Mouse (Mus musculus): ENCODE data around the gene Cox4i2.
A peak's percentile ranks its signal among the peaks of the same experiment; 100 is the strongest.

The Cox4i2 gene

GRCm38 (mm10) chr2:152753944-152754711 is at the start of gene Cox4i2:
Cox4i2 (plus strand) TSS chr2:152754173.
- no peak for DNase-seq

DNA sequence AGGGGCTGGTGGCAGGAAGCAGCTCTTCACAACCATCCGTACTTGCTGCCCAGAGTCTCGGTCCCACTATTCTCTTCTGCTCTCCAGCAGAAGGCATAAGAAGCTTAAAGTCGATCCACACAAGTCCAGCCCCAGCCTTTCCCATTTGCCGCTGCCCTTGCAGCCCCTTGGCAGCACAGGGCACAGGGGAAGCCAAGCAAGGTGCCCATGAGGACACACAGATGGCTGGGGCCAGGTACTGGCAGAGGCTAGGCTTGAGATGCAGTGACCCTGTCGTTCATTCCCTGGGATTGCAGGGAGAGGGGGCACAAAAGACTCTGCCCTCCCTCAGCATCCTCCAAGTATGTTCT is 49.7 kb upstream of the Cox4i2 start:
- DNase-seq: peak; percentile 71

DNA sequence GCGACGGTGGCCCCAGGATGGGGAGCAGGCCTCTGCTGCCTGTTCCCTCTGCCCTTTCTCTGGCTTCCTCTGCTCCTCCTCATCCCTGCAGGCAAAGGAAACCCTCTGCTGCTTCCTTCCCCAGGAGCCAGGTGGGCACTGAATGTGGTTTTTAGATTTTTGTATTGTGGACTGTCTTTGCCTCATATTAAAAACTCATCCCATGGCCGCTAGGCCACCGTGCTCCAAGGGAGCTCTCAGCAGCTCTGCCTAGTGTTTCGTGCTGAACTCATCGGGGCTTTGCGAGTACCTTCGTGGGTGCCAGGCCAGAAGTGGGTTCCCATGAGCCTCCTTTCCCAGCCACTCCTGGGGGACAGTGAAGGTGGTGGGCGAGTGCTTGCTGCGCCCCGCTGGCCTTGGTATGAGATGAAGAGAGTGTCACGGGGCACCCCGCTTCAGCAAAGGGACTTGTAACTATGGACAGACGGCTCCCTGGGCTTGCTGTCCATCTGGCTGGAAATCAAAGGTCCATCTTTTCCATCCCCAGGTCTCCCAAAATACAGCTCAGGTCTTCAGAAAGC is 49.1 kb upstream of the Cox4i2 start:
- DNase-seq: peak; percentile 51

- DNase-seq: peak; percentile 57
Observed at GRCm38 (mm10) chr2:152705993-152706571, 47.9 kb upstream of the Cox4i2 start.

- DNase-seq: peak; percentile 43
Observed at GRCm38 (mm10) chr2:152707186-152707585, 46.8 kb upstream of the Cox4i2 start.

DNA sequence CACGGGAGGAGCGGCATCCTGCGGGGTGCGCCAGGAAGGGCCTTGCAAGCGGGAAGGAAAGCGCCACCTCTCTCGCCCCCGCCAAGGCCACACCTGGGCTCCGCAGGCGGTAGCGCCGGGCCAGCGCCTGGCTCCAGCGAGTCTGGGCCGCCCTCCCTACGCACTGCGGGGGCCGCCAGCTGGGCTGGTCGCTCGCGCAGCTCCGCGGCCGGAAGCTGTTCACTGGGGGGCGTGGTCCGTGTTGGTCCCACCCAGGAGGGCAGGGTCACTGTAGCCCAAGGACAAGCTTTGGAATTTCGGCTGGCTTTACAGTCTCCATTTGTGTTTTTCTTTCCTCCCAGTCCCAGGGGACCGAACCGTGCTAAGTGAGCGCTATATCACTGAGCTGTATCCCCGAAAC is 46.3 kb upstream of the Cox4i2 start:
- peak; percentile 73 for DNase-seq

- no peak for DNase-seq
Observed at GRCm38 (mm10) chr2:152709066-152709465, 44.9 kb upstream of the Cox4i2 start.

DNA sequence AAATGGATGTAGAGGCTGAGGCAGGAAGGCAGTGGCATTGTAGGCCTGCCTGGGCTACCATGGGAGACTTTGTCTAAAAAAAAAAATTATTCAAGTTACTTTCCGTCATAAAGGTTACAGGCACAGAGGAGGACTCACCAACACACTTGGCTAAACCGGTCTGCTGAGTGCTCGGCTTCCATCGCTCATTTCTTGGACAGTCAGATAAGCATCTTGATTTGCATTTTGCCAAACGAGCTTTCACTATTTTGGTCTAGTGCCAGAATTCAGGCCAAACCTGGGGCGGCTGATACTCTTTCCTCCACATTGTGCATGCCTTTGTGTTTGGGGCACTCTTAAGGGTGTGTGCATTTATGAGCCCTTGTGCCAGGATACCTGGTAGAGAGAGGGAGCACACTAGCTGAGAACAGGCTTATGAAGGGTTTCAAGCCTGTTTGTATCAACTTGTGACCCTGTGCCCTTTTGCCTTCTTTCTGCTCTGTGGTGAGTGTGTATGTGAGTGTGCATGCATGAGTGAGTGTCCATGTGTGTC is 37.7 kb upstream of the Cox4i2 start:
- DNase-seq: no peak

DNA sequence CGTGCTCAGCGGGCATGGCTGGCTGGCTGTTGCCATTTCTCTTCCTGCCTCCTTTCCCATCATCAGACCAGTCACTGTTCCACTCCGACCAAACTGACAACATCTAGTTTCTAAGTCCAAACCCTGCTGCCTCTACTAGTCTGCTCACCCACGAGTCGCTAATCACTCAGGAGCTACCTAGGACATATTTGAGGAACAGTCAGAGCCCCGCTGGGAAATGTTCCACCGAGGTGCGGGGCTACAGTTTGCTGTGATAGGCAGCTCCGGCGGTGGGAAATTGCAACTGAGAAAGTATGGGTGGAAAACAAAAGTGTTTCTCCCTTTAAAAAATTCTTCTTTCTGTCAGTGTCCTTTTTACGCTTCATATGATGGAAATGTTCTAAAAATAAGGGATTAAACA is 36.3 kb upstream of the Cox4i2 start:
- no peak for DNase-seq

DNA sequence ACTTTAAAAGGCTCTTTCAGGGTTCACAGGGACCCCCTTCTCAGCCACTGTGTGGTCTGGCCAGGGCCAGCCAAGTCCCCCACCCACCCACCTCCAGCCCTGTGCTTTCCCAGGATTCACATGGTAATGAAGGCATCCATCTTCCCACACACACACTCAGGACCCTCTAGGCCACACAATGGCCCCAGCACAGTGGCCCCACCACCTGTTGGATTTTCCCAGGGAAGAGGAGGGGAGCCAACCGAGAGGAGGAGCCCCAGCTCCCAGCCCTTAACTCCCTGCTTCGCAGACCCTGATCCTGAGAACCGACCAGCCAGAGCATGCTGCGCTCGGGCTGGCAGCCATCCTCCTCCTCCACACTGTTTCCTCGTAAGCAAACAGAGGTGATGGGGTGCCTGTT is 35.9 kb upstream of the Cox4i2 start:
- DNase-seq: no peak

DNA sequence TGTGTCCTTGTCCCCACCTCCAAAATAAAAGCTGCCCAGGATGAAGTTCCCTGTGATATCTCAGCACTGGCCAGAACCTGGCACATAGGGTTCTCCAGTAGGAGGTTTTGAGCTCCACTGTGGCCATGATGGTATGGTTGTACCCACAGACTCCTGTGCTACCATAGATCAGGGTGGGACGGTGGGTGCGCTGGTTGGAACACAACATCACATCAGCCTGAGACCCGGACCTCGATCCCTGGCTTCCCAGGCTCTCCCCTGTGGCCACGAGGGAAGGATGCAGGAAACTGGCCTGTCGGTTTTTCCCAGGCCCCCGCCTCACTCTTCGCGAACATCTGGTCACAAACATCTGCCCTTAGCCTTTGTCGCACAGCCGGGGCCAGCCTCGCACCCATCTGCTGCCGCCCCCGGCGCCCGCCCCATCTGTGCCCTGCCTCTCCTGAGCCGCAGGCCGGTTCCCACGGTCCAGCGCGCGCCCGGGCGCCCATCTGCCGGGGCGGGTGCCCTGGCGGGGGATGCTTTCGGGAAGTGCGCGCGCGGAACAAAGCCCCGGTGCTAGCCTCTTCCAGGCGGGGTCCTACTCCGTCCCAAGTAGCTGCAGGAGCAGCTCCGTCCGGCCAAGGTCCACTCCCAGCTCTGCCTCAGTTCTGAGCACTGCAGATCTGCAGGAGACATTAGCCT is 30.2 kb upstream of the Cox4i2 start:
- no peak for DNase-seq

GRCm38 (mm10) chr2:152724332-152724723 is 29.6 kb upstream of the Cox4i2 start:
- no peak for DNase-seq

DNA sequence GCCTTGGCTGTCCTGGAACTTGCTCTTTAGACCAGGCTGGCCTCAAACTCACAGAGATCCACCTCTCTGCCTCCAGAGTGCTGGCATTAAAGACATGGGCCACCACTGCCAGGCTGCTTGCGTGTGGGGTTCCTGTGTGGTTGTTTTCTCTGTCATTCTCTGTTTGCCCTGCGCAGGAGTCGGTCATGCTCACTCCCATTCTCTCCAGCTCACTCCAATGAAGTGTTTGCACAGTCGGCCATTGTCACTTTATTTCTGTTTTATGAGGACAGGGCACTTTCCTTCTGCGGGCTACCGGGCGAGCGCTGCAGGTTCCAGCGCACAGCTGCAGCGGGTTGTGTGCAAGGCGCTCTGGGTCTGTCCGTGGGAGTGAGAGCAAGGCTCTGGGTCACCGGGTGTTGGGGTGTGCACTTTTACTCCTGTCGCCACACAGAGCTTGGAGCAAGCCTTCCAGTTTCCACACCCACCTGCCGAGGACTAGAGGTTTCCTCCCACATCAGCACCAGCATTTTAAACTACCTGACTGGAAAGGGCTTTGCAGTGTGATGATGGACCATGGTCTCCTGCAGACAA is 28.7 kb upstream of the Cox4i2 start:
- no peak for DNase-seq

- DNase-seq: no peak
Observed at GRCm38 (mm10) chr2:152726213-152726612, 27.8 kb upstream of the Cox4i2 start.

DNA sequence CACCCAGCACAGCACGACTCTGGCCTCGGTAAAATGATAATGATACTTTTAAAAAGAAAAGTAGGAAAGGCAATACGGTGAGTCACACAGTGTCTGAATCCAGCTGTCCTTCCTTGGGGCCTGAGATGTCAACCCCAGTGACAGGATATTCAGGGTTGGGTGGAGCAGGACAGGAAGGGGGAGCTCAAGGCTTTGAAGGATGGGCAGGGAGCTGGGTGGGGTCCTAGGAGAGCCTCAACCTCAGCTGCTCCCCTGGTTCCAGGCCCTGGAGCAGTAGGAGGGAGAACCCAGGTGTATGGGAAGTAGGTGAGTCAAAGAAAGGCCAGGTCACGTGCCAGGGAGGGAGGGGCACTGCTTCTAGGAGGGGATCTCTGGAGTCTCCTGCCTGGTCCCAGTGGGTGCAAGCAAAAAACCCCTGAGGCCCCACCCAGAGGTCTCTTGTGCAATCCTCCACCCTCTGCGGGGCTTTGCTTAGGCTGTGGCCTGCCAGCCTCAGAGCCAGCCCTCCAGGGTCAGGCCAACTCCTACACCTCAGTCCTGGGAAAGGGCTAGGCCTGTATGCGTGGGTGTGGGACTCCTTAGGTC is 27.1 kb upstream of the Cox4i2 start:
- DNase-seq: no peak

GRCm38 (mm10) chr2:152727795-152728510 is 26.0 kb upstream of the Cox4i2 start:
- DNase-seq: no peak

DNA sequence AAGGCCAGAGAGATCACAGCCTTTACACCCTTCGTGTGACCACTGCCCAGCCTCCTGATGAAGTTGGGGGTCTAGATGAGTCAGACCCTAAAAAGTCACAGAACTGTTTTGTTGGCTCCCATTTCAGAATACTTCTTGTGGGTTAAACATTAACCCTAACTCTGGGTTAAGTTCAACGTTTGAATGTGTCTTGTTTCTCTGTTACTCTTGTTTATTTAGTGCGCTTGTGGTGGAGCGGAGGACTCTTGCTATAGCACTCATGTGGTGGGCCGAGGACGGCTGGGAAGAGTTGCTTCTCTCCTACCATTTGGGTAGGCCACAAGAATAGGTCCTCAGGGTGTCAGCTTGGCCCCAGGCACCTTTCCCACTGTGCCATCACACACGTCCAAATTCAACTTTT is 25.4 kb upstream of the Cox4i2 start:
- no peak for DNase-seq

GRCm38 (mm10) chr2:152729013-152729635 is 24.8 kb upstream of the Cox4i2 start:
- no peak for DNase-seq

GRCm38 (mm10) chr2:152729636-152730020 is 24.3 kb upstream of the Cox4i2 start:
- DNase-seq: no peak

- no peak for DNase-seq
Observed at GRCm38 (mm10) chr2:152733201-152733600, 20.8 kb upstream of the Cox4i2 start.

- no peak for DNase-seq
Observed at GRCm38 (mm10) chr2:152734501-152734900, 19.5 kb upstream of the Cox4i2 start.

DNA sequence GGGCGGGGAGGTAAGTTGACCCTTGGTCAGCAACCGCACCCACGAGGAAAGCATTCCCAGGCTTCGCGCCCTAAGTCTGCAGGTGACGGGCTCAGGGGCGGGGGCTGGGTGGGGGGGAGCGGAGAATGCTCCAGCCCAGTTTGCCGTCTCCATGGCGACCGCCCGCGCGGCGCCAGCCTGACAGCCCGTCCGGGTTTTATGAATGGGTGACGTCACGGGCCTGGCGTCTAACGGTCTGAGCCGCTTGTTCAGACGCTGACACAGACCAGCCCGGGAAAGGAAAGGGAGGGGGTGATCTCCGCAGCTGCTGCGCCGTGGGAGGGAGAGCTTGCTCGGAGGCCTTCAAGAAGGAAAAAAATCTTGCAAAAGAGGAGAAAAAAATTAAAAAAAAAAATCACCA is 19.0 kb upstream of the Cox4i2 start:
- peak; percentile 70 for DNase-seq

All from cerebellum, adult 8-10 months (tissue).